Mouse (Mus musculus): Measurements from ENCODE around the gene Gla. TPM values are rescaled to one million over a fixed set of nuclear protein-coding genes. Genes with fewer than 3 reads are reported as not detected.

Gla gene
- polyA plus RNA-seq, 1 experiment: 2.6 TPM

DNA sequence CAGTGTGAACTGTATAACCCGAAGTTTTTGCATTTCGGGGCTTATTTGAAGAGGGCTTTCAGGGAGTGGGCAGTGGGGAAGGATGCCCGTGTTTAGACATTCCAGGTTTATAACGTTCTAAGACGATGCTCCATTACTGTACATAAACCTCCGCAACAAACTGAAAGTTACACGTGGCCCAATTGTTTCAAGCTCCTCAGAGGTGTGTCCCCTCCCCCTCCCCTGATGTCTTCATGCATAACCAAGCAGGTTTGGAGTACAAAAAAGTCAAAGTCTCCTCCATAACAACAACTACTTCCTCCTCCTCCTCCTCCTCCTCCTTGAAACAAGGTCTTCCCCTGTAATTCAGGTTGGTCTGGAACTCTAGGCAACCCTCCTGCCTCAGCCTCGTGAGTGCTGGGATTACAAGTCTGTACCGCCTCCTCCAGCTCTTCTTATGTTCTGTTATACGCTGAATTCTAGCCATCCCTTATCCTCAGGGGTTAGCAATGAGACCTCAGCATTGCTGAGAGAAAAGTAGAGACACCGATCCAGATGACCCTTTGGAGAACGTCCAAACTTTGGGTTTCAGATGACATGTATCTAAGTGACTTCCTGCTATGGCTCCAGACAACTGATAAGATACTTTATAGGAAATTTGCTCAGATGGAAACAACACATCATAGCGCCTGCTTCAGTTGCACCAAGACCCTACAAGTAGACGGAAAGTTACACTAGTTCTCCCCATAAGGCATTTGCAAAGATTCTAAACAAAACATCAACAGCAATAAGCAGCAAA, 20.2 kb downstream of the Gla start:
- no peak for DNase-seq

DNA sequence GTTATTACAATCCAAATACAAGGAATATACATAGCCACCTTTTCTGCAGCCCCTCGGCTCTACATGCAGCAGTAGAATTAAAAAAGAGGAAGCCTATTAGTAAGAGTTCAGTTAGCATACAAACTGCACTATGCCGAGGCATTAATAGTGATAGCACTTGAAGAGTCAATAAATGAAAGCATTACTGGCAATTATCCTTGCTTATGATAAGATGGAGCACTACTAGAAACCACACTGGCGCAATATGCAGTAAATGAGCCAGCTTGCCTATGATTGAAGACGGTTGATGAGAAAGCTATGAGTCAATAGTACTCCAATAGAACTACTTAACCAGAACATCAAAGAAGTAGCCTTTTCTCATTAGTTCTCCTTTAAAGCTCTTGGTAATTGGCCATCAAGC, 23.0 kb downstream of the Gla start:
- Histone ChIP-seq H3K4me1 (ENCODE audit: control insufficient read depth, insufficient read depth, low read length) (no peaks in the 10 kb centered on the region), H3K4me3 (replicated peaks; ENCODE audit: extremely low read depth, low read depth, low read length) (no peak overlapping the region)
- 80% methylated on average over 4 of the region's 4 CpGs for WGBS
- DNase-seq: no peak
- TF ChIP-seq POLR2A (IDR thresholded peaks at IDR 0.05; ENCODE audit: borderline replicate concordance, extremely low read depth, low read depth, low read length) (no peak), CTCF (IDR thresholded peaks at IDR 0.05; ENCODE audit: insufficient read depth, low read length) (no peak)

More for the DNA sequence above, 20.2 kb downstream of the Gla start:
- Histone ChIP-seq H3K4me3 (replicated peaks; ENCODE audit: extremely low read depth, low read depth, low read length) (no peak overlapping the region), H3K4me1 (ENCODE audit: control insufficient read depth, insufficient read depth, low read length) (no peaks in the 10 kb centered on the region)
- 72% methylated on average over 14 of the region's 14 CpGs for WGBS
- TF ChIP-seq POLR2A (IDR thresholded peaks at IDR 0.05; ENCODE audit: borderline replicate concordance, extremely low read depth, low read depth, low read length) (no peak), CTCF (IDR thresholded peaks at IDR 0.05; ENCODE audit: insufficient read depth, low read length) (no peak)

DNA sequence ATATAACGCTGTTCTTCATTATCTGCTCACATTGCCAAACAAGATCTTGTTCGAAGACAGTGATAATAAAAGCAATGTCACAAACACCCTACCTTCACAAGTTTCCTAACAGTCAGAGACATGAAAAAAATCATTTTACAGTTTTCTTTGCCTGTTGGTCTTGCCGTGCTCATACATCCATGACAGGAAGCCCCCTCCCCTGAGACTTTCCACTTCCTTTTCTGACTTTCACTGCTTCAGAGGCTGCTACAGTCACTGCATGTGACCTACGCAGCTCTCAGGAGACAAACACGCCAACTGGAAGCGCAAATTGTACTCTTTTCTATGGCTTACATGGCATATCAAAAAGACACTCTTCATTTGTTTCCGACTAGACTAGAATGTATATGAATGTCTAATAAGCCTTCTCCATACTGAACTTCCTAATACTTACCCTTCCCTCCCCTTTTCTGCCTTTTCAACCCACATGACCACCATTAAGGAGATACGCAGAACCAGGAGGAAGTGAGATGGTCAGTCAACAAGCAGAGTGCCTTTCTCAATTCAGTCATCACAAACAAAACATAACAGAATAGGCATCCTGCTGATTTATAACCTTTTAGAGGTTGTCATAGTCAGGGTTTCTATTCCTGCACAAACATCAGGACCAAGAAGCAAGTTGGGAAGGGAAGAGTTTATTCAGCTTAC, 34.2 kb downstream of the Gla start:
- Histone ChIP-seq H3K4me1 (ENCODE audit: control insufficient read depth, insufficient read depth, low read length) (no peaks in the 10 kb centered on the region), H3K4me3 (replicated peaks; ENCODE audit: extremely low read depth, low read depth, low read length) (no peak overlapping the region)
- 67% methylated on average over 8 of the region's 8 CpGs for WGBS
- TF ChIP-seq CTCF (IDR thresholded peaks at IDR 0.05; ENCODE audit: insufficient read depth, low read length) (no peak), POLR2A (IDR thresholded peaks at IDR 0.05; ENCODE audit: borderline replicate concordance, extremely low read depth, low read depth, low read length) (no peak)
- no peak for DNase-seq

- Histone ChIP-seq H3K4me3 (replicated peaks; ENCODE audit: extremely low read depth, low read depth, low read length) (no peak overlapping the region), H3K4me1 (ENCODE audit: control insufficient read depth, insufficient read depth, low read length) (no peaks in the 10 kb centered on the region)
- TF ChIP-seq POLR2A (IDR thresholded peaks at IDR 0.05; ENCODE audit: borderline replicate concordance, extremely low read depth, low read depth, low read length) (no peak), CTCF (IDR thresholded peaks at IDR 0.05; ENCODE audit: insufficient read depth, low read length) (no peak)
- no peak for DNase-seq
- WGBS: 74% methylated on average over 4 of the region's 4 CpGs
Observed at GRCm38 (mm10) chrX:134564326-134564725, 36.6 kb downstream of the Gla start.

GRCm38 (mm10) chrX:134554425-134554824, 46.5 kb downstream of the Gla start:
- H3K4me1 ChIP-seq (ENCODE audit: control insufficient read depth, insufficient read depth, low read length): no peaks in the 10 kb centered on the region
- 57% methylated on average over 6 of the region's 6 CpGs for whole genome bisulfite sequencing
- TF ChIP-seq CTCF (IDR thresholded peaks at IDR 0.05; ENCODE audit: insufficient read depth, low read length) (no peak), POLR2A (IDR thresholded peaks at IDR 0.05; ENCODE audit: borderline replicate concordance, extremely low read depth, low read depth, low read length) (no peak)
- no peak for DNase-seq
- no peak overlapping the region for H3K4me3 ChIP-seq (replicated peaks; ENCODE audit: extremely low read depth, low read depth, low read length)

DNA sequence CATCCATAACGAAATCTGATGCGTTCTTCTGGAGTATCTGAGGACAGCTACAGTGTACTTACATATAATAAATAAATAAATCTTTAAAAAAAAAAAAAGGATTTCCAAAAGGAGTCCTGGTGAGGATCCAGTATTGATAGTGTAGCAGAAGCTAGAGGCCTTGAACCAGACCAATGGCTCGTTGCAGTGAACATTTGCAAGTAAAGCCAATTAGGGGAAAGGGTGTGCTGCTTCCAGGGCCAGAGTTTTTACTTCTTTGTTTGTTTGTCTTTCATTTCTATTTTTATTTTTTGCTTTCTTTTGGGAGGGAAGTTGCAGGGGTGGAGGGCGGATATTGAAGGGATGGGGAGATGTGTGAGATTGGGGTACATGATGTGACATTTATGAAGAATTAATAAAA, 47.6 kb downstream of the Gla start:
- Histone ChIP-seq H3K4me1 (ENCODE audit: control insufficient read depth, insufficient read depth, low read length) (no peaks in the 10 kb centered on the region), H3K4me3 (replicated peaks; ENCODE audit: extremely low read depth, low read depth, low read length) (no peak overlapping the region)
- TF ChIP-seq CTCF (IDR thresholded peaks at IDR 0.05; ENCODE audit: insufficient read depth, low read length): no peak
- DNase-seq: no peak
- 87% methylated on average over 4 of the region's 4 CpGs for WGBS

GRCm38 (mm10) chrX:134550903-134551302, 50.0 kb downstream of the Gla start:
- DNase-seq: peak; percentile 2
- 21% methylated on average over 5 of the region's 5 CpGs for WGBS

GRCm38 (mm10) chrX:134547330-134547729, 53.6 kb downstream of the Gla start:
- no peaks in the 10 kb centered on the region for H3K4me1 ChIP-seq (ENCODE audit: control insufficient read depth, insufficient read depth, low read length)
- H3K4me3 ChIP-seq (replicated peaks; ENCODE audit: extremely low read depth, low read depth, low read length): no peak overlapping the region
- no peak for TF ChIP-seq POLR2A (IDR thresholded peaks at IDR 0.05; ENCODE audit: borderline replicate concordance, extremely low read depth, low read depth, low read length)
- no peak for TF ChIP-seq CTCF (IDR thresholded peaks at IDR 0.05; ENCODE audit: insufficient read depth, low read length)
- DNase-seq: no peak
- 74% methylated on average over 4 of the region's 4 CpGs for WGBS

More at GRCm38 (mm10) chrX:134550903-134551302, 50.0 kb downstream of the Gla start:
- Histone ChIP-seq H3K4me3 (replicated peaks; ENCODE audit: extremely low read depth, low read depth, low read length) (no peak overlapping the region), H3K4me1 (ENCODE audit: control insufficient read depth, insufficient read depth, low read length) (no peaks in the 10 kb centered on the region)
- TF ChIP-seq POLR2A (IDR thresholded peaks at IDR 0.05; ENCODE audit: borderline replicate concordance, extremely low read depth, low read depth, low read length): no peak
- TF ChIP-seq CTCF (IDR thresholded peaks at IDR 0.05; ENCODE audit: insufficient read depth, low read length): no peak

GRCm38 (mm10) chrX:134541955-134542308, 59.0 kb downstream of the Gla start:
- H3K4me3 ChIP-seq (replicated peaks; ENCODE audit: extremely low read depth, low read depth, low read length): peak overlapping the region; percentile 97
- no peak for TF ChIP-seq POLR2A (IDR thresholded peaks at IDR 0.05; ENCODE audit: borderline replicate concordance, extremely low read depth, low read depth, low read length)
- no peak for TF ChIP-seq CTCF (IDR thresholded peaks at IDR 0.05; ENCODE audit: insufficient read depth, low read length)
- WGBS: 22% methylated on average over 6 of the region's 6 CpGs
- H3K4me1 ChIP-seq (ENCODE audit: control insufficient read depth, insufficient read depth, low read length): peaks cover 2% of the 10 kb centered on the region; the same call in 1 of the 2 replicates
- no peak for DNase-seq

Data from lung, adult 2 months (tissue).